In genomic region chr6:3548959-3549358, GRCm38 (mm10) we compare ENCODE assay signal across 25 mouse cellular contexts. TPM values are rescaled to one million over a fixed set of nuclear protein-coding genes. Genes with fewer than 3 reads are reported as not detected.
DNase-seq lines count a peak whose midpoint lies in the region; ATAC-seq and TF ChIP-seq lines count a peak whose summit lies in the region.
"Had no signal": no experiment of that assay in that cellular context is flagged by ENCODE, and none has a peak within 500 bp of the region (broad histone marks: within the 10 kb centered on the region; RNA-seq: fewer than 3 reads in every experiment).

No protein-coding gene starts in this region.

- no peak for TF ChIP-seq CTCF in forebrain, postnatal 0 days (IDR thresholded peaks at IDR 0.05; ENCODE audit: low read depth)

- no peaks in the 10 kb centered on the region for H3K27me3 ChIP-seq in forebrain, postnatal 0 days (ENCODE audit: insufficient read depth, low read length)
- no peaks in the 10 kb centered on the region for H3K27me3 ChIP-seq in forebrain, embryonic 10.5 days (ENCODE audit: poor library complexity, severe bottlenecking)
- H3K27me3 ChIP-seq in midbrain, embryonic 14.5 days (ENCODE audit: control insufficient read depth, insufficient read depth, low read length): no peaks in the 10 kb centered on the region
- no peaks in the 10 kb centered on the region for H3K27me3 ChIP-seq in midbrain, embryonic 10.5 days (ENCODE audit: low read depth, poor library complexity, severe bottlenecking)
- H3K27me3 ChIP-seq: embryonic facial prominence, embryonic 15.5 days; hindbrain, embryonic 12.5 days had no signal

- H3K4me1 ChIP-seq in forebrain, postnatal 0 days (ENCODE audit: insufficient read depth): no peaks in the 10 kb centered on the region
- no peaks in the 10 kb centered on the region; the same call in 1 of the 2 replicates for H3K4me1 ChIP-seq in forebrain, embryonic 10.5 days
- no peaks in the 10 kb centered on the region for H3K4me1 ChIP-seq in midbrain, embryonic 14.5 days (ENCODE audit: control insufficient read depth, insufficient read depth, low read length)
- peaks cover 5% of the 10 kb centered on the region for H3K4me1 ChIP-seq in midbrain, embryonic 10.5 days
- H3K4me1 ChIP-seq: embryonic facial prominence, embryonic 15.5 days; hindbrain, embryonic 12.5 days had no signal

- H3K4me2 ChIP-seq in forebrain, postnatal 0 days (ENCODE audit: low read depth): no peak overlapping the region
- no peak overlapping the region for H3K4me2 ChIP-seq in midbrain, embryonic 14.5 days (ENCODE audit: low read length)
- H3K4me2 ChIP-seq: embryonic facial prominence, embryonic 15.5 days; hindbrain, embryonic 12.5 days had no signal

- no peak for DNase-seq in forebrain, postnatal 0 days
- DNase-seq in forebrain, embryonic 10.5 days (ENCODE audit: extremely low spot score, low spot score): no peak
- DNase-seq in midbrain, embryonic 14.5 days: peak; percentile 22
- DNase-seq in midbrain, embryonic 10.5 days (ENCODE audit: low spot score): no peak
- peak; percentile 33 for DNase-seq in R1 (ENCODE audit: low read depth, low spot score)
- no peak for DNase-seq in heart, adult 18-20 months
- DNase-seq: adrenal gland, postnatal 25 days; cerebellum, adult 11 months; cerebellum, adult 8-10 months; cerebellum, postnatal 14 days; embryo, embryonic 11 days; gastrocnemius, adult 2 months; gastrocnemius, postnatal 25 days; heart, postnatal 10 days; heart, postnatal 4 days had no signal

- 0 out of 2 replicates have a peak, but pooled peaks cover 6% of the 10 kb centered on the region for H3K36me3 ChIP-seq in forebrain, postnatal 0 days (ENCODE audit: insufficient read depth)
- peaks cover 22% of the 10 kb centered on the region for H3K36me3 ChIP-seq in forebrain, embryonic 10.5 days (replicated peaks)
- H3K36me3 ChIP-seq in midbrain, embryonic 14.5 days (ENCODE audit: control insufficient read depth, insufficient read depth, low read length): 0 out of 2 replicates have a peak, but pooled peaks cover 6% of the 10 kb centered on the region
- peaks cover 21% of the 10 kb centered on the region for H3K36me3 ChIP-seq in midbrain, embryonic 10.5 days

- WGBS in forebrain, postnatal 0 days: 56% methylated on average over 3 of the region's 3 CpGs
- 71% methylated on average over 3 of the region's 3 CpGs for whole genome bisulfite sequencing in forebrain, embryonic 10.5 days
- WGBS in midbrain, embryonic 14.5 days: 61% methylated on average over 3 of the region's 3 CpGs
- WGBS in midbrain, embryonic 10.5 days: 71% methylated on average over 3 of the region's 3 CpGs

- no peaks in the 10 kb centered on the region for H3K9me3 ChIP-seq in forebrain, postnatal 0 days (ENCODE audit: low read length)
- no peaks in the 10 kb centered on the region for H3K9me3 ChIP-seq in forebrain, embryonic 10.5 days
- no peaks in the 10 kb centered on the region for H3K9me3 ChIP-seq in midbrain, embryonic 14.5 days (ENCODE audit: control insufficient read depth, low read length)
- H3K9me3 ChIP-seq in midbrain, embryonic 10.5 days (replicated peaks): no peaks in the 10 kb centered on the region
- H3K9me3 ChIP-seq: embryonic facial prominence, embryonic 15.5 days; hindbrain, embryonic 12.5 days had no signal

- H3K4me3 ChIP-seq in forebrain, postnatal 0 days (ENCODE audit: low read depth, low read length): no peak overlapping the region
- H3K4me3 ChIP-seq in forebrain, embryonic 10.5 days: no peak overlapping the region
- no peak overlapping the region for H3K4me3 ChIP-seq in midbrain, embryonic 14.5 days (replicated peaks; ENCODE audit: low read depth, low read length)
- no peak overlapping the region for H3K4me3 ChIP-seq in midbrain, embryonic 10.5 days
- H3K4me3 ChIP-seq: embryonic facial prominence, embryonic 15.5 days; erythroblast, embryonic 14.5 days; gastrocnemius, adult 2 months; hindbrain, embryonic 12.5 days had no signal

- H3K27ac ChIP-seq in forebrain, postnatal 0 days (ENCODE audit: low read depth, low read length): no peak overlapping the region
- H3K27ac ChIP-seq in forebrain, embryonic 10.5 days: no peak overlapping the region
- H3K27ac ChIP-seq in midbrain, embryonic 14.5 days (replicated peaks; ENCODE audit: low read depth, low read length): no peak overlapping the region
- H3K27ac ChIP-seq in midbrain, embryonic 10.5 days (replicated peaks): no peak overlapping the region
- H3K27ac ChIP-seq: embryonic facial prominence, embryonic 15.5 days; gastrocnemius, adult 2 months; hindbrain, embryonic 12.5 days had no signal

- ATAC-seq in forebrain, postnatal 0 days: 0 out of 2 replicates have a peak, but pooled peaks have one; percentile 34
- no peak; the same call in 1 of the 2 replicates for ATAC-seq in midbrain, embryonic 14.5 days (ENCODE audit: low FRiP score, low TSS enrichment)
- 0 out of 2 replicates have a peak, but pooled peaks have one; percentile 41 for ATAC-seq in megakaryocyte-erythroid progenitor cell, adult 5-6 weeks (replicated peaks; ENCODE audit: low FRiP score, low TSS enrichment, poor library complexity, severe bottlenecking)
- ATAC-seq: activated CD4-positive, CD25-positive, alpha-beta regulatory T cell, adult 4 months; hindbrain, embryonic 16.5 days; inflammation-experienced regulatory T-cells, adult 6 months; intestine, postnatal 0 days had no signal

- H3K9ac ChIP-seq in forebrain, postnatal 0 days: no peak overlapping the region
- H3K9ac ChIP-seq in midbrain, embryonic 14.5 days (replicated peaks; ENCODE audit: low read length): no peak overlapping the region
- H3K9ac ChIP-seq: embryonic facial prominence, embryonic 15.5 days; hindbrain, embryonic 12.5 days had no signal

RNA-seq across cellular contexts. Expression of gene Vps50, which starts 50.8 kb away (rescaled TPM):
- 62.6 and 68.4 TPM in 2 replicates for total RNA-seq in forebrain, postnatal 0 days (2014; rRNA removed)
- 41.2 and 44.2 TPM in 2 replicates for polyA plus RNA-seq in forebrain, postnatal 0 days (2015; fragmentation: Nextera tagmentation; extraction: Ambion mirVana)
- polyA plus RNA-seq in forebrain, embryonic 10.5 days (2016; fragmentation: Nextera tagmentation; extraction: Ambion mirVana): 35.1 and 37.2 TPM in 2 replicates
- 51.7 and 59.8 TPM in 2 replicates for polyA plus RNA-seq in midbrain, embryonic 14.5 days (2014; fragmentation: Nextera tagmentation; extraction: Ambion mirVana)
- polyA plus RNA-seq in midbrain, embryonic 10.5 days (2016; fragmentation: Nextera tagmentation; extraction: Ambion mirVana): 36.9 and 41.0 TPM in 2 replicates
- 28.8 and 30.6 TPM in 2 replicates for total RNA-seq in megakaryocyte-erythroid progenitor cell, adult 5-6 weeks (2014; fragmentation: Nextera tagmentation)
- 51.3 and 65.7 TPM in 2 replicates for total RNA-seq in megakaryocyte-erythroid progenitor cell, adult 5-6 weeks (2017)
- total RNA-seq in heart, adult 18-20 months (2021): 10 to 100 TPM; 15.0 to 15.5 TPM

RNA-seq across cellular contexts. Expression of gene Hepacam2, which starts 50.9 kb away (rescaled TPM):
- total RNA-seq in forebrain, postnatal 0 days (2014; rRNA removed): 0.19 and 0.62 TPM in 2 replicates
- polyA plus RNA-seq in forebrain, postnatal 0 days (2015; fragmentation: Nextera tagmentation; extraction: Ambion mirVana): 0.60 and 0.79 TPM in 2 replicates
- polyA plus RNA-seq in forebrain, embryonic 10.5 days (2016; fragmentation: Nextera tagmentation; extraction: Ambion mirVana): 0.58 and 0.77 TPM in 2 replicates
- polyA plus RNA-seq in midbrain, embryonic 14.5 days (2014; fragmentation: Nextera tagmentation; extraction: Ambion mirVana): 2.5 and 2.9 TPM in 2 replicates
- 1.7 and 2.4 TPM in 2 replicates for polyA plus RNA-seq in midbrain, embryonic 10.5 days (2016; fragmentation: Nextera tagmentation; extraction: Ambion mirVana)
- not detected in 2 replicates for total RNA-seq in megakaryocyte-erythroid progenitor cell, adult 5-6 weeks (2014; fragmentation: Nextera tagmentation)
- total RNA-seq in megakaryocyte-erythroid progenitor cell, adult 5-6 weeks (2017): 0.33 TPM in 1 of 2 replicates, not detected in the other
- under 1 TPM in 1 of 2 experiments, not detected in 1; 0.44 TPM for total RNA-seq in heart, adult 18-20 months (2021)
- total RNA-seq: common myeloid progenitor, adult 5-6 weeks; gastrocnemius, postnatal 25 days; granulocyte monocyte progenitor cell, adult 5-6 weeks had no signal
- polyA plus RNA-seq: erythroblast, embryonic 14.5 days had no signal

Comparison
In these comparisons a context has a peak if more than half of its experiments do, and no peak if none do; other contexts are left out.
1. DNase-seq: peak in midbrain, embryonic 14.5 days (single experiment) and R1 (single experiment); none in forebrain, postnatal 0 days (single experiment), forebrain, embryonic 10.5 days (single experiment), midbrain, embryonic 10.5 days (single experiment) and heart, adult 18-20 months (0 of 2).